Mouse (Mus musculus): ENCODE measurements at regions not wholly inside any gene's neighbourhood (a gene's known extent, or its start where the extent isn't known, plus 50 kb on each side); places are given as distances from the start of the nearest gene placed in this dataset.

GRCm38 (mm10) chr15:25059347-25059746 is 354.2 kb downstream of the Basp1 start:
- TF ChIP-seq CTCF (IDR thresholded peaks at IDR 0.05): no peak
- no peak for TF ChIP-seq EP300 (IDR thresholded peaks at IDR 0.05)
